Mouse (Mus musculus): ENCODE results near the gene Ceacam18.
"Not testable (repeated sequence)": the region's sequence is repeated elsewhere in the genome, so short reads cannot be mapped to it uniquely, and the experiment has no call there.

Gene Ceacam18

GRCm38 (mm10) chr7:43668582-43668981, 34.1 kb downstream of the Ceacam18 start:
- DNase-seq (ENCODE audit: low spot score in 2 of 2), result no peak

DNA sequence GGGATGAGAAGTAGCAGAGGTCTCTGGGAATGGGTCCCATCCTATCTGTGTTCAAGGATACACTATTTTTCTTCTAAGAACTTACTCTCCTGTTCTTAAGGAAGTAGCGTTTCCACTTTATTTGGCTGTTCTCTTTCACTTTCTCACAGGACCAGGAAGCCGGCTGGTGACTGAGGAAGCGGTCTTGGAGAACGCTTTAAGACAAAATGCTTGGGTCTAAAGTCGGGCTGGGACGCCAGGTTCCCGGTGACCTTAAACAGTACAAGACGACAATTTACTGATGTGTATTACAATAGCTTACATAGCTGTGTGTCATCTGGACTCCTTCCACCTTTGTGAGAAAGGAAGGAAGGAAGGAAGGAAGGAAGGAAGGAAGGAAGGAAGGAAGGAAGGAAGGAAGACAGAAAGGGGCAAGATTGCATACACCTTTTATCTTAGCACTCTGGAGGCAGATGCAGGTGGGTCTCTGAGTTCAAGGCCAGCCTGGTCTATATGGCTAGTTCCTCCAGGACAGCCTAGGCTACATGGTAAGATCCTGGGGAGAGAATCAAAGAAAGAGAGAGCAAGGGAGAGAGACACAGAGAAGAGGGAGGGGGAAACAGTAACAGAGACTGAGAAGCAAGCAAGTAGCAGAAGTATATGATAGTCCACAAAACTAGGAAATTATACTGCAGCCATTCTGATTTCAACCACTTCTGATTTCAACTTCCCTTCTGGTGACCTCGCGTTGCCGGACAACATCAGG, 36.7 kb downstream of the Ceacam18 start:
- no peak for DNase-seq (ENCODE audit: low spot score in 2 of 2)

GRCm38 (mm10) chr7:43671809-43672580, 37.5 kb downstream of the Ceacam18 start, which contains the start of gene Ctu1:
TSS of gene Ctu1 (plus strand) at chr7:43672016.
- peak; percentile 49 to 67 for DNase-seq (ENCODE audit: low spot score in 2 of 2)

DNA sequence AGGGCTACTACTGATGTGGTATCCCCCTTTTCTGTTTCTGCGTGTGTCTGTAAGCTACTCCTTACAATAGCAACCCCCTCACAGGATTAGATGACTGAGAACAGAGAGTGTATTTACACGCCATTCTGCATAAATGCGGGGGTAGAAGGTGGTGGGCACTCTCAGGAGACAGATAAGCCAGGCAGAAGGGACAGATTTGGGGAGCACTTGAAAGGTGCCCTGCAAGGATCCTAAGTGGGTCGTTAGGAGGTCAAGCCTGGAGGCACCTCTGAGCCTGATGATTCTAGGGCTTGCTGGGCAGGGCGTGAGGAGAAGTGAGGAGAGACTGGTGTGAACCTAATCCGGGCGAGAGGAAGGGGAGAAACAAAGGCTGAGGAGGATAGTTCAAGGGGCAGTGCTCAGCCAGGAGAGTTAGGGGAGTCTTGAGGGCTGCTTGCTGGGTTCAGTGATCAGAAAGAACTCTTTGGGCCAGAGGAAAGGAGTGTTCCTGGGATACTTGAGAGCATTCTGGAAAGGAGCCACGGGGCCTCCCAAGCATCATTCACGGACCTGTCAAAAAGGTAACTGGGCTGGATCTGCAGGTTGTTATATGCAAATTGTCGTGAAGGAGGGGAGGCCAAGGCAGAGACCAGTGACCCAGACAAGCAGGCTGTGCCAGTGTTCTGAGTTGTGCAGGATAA, 38.2 kb downstream of the Ceacam18 start:
- DNase-seq (ENCODE audit: low spot score in 2 of 2), result no peak

GRCm38 (mm10) chr7:43675091-43675490, 40.6 kb downstream of the Ceacam18 start:
- DNase-seq (ENCODE audit: low spot score in 2 of 2), result no peak

DNA sequence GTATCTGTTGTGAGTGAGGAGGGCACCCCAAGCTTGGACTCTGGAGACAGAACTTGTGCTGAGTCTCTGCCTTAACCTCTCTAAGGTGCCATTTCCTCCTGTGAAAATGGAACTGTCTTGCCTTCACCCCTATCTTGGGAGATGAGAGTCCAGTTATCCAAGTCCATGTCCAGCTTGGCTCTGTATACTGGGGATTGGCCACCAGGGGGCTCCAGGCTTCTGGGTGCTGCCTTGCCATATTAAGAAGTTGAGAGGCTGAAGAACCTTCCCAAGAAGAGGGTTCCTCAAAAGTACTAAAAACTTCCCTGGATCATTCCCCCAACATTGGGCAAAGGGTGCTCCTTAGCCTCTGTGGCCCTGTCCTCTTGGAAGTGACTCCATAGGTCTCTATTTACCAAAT, 44.0 kb downstream of the Ceacam18 start:
- DNase-seq (ENCODE audit: low spot score in 2 of 2), result no peak

- DNase-seq (ENCODE audit: low spot score in 2 of 2), result peak in 1 of 2 experiments; percentile 25
Observed at GRCm38 (mm10) chr7:43680960-43681359, 46.5 kb downstream of the Ceacam18 start.

GRCm38 (mm10) chr7:43682511-43682910, 48.0 kb downstream of the Ceacam18 start:
- DNase-seq (ENCODE audit: low spot score in 2 of 2), result not testable (repeated sequence)

GRCm38 (mm10) chr7:43685088-43685487, 50.6 kb downstream of the Ceacam18 start:
- no peak for DNase-seq (ENCODE audit: low spot score in 2 of 2)

DNA sequence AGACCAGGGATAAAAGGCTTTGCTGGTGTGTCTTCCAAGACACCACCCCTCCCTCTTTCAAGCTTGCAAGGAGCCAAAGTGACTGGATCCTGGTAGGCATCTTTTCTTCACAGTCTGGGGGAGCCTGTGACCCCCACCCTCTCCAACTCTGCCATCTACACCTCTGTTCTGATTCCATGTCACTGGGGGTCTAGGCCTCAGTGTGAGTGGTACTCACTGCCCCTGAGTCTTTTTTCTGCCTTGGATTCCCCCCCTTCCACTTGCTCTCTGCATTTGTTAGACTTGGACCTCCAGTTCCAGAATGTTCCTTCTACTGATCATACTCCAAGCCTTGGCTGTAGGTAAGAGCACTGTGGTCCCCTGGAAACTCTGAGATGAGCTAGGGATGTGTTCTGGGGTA, 55.6 kb downstream of the Ceacam18 start, which contains the start of gene Klk14:
Gene Klk14, plus strand, starts transcription at position 301 of the 400 bp plus-strand sequence.
- DNase-seq (ENCODE audit: low spot score in 2 of 2), result no peak

Data from spleen, postnatal 14 days (tissue).